Comparison of ENCODE assay signal across 15 mouse cellular contexts in the genomic region with DNA sequence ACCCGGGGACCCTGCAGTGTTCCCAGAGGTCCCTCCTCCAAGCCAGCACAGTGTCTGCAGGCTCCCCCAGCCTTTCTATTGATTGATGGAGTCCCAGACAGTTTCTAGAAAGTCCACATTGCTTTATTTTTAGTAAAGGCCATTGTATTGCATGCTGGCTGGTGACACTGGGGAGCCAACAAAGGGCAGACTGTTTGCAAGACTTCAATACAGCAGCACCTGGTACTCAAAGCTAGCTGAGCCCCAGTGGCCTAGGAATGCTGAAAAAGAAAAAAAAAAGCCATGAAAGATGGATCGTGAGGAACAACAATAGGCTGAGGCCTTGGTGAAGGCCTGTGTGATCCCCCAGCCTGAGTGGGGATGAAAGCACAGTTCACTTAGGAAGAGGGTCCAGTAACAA.
DNase-seq lines count a peak whose midpoint lies in the region; ATAC-seq lines count a peak whose summit lies in the region.
"Had no signal": no experiment of that assay in that cellular context is flagged by ENCODE, and none has a peak within 500 bp of the region (broad histone marks: within the 10 kb centered on the region; RNA-seq: fewer than 3 reads in every experiment).

No protein-coding gene starts in this region.

- intact Hi-C loops in heart, postnatal 14 days (cut with DNase I), result no loop called here

- 0 out of 2 replicates have a peak overlapping the region, but pooled peaks have one; percentile 12 for H3K27ac ChIP-seq in heart, embryonic 13.5 days (replicated peaks)
- no peak overlapping the region for H3K27ac ChIP-seq in midbrain, embryonic 14.5 days (replicated peaks; ENCODE audit: low read depth, low read length)
- H3K27ac ChIP-seq in midbrain, embryonic 13.5 days, result no peak overlapping the region
- H3K27ac ChIP-seq: liver, embryonic 14.5 days had no signal

- DNase-seq in heart, postnatal 14 days, result no peak
- DNase-seq in midbrain, embryonic 14.5 days, result peak; percentile 8
- DNase-seq in embryo, embryonic 11 days, result peak; percentile 30
- peak; percentile 59 for DNase-seq in mesoderm, embryonic 11.5 days (ENCODE audit: low read depth, low spot score)
- DNase-seq in urinary bladder, postnatal 4 days (ENCODE audit: low spot score in 2 of 2), result no peak
- DNase-seq: adrenal gland, adult 2 months; cerebellum, adult 8-10 months; gastrocnemius, postnatal 36 days; heart, postnatal 10 days; kidney, adult 11 months; right cerebral cortex, postnatal 25 days had no signal

- peaks cover 9% of the 10 kb centered on the region for H3K4me1 ChIP-seq in heart, embryonic 13.5 days
- H3K4me1 ChIP-seq in midbrain, embryonic 14.5 days (ENCODE audit: control insufficient read depth, insufficient read depth, low read length), result peaks cover 3% of the 10 kb centered on the region; the same call in 1 of the 2 replicates
- 0 out of 2 replicates have a peak, but pooled peaks cover 7% of the 10 kb centered on the region for H3K4me1 ChIP-seq in midbrain, embryonic 13.5 days (replicated peaks)

- H3K36me3 ChIP-seq in heart, embryonic 13.5 days, result no peaks in the 10 kb centered on the region
- no peaks in the 10 kb centered on the region for H3K36me3 ChIP-seq in midbrain, embryonic 14.5 days (ENCODE audit: control insufficient read depth, insufficient read depth, low read length)
- no peaks in the 10 kb centered on the region for H3K36me3 ChIP-seq in midbrain, embryonic 13.5 days

- H3K4me3 ChIP-seq in heart, embryonic 13.5 days, result no peak overlapping the region
- no peak overlapping the region for H3K4me3 ChIP-seq in midbrain, embryonic 14.5 days (replicated peaks; ENCODE audit: low read depth, low read length)
- no peak overlapping the region for H3K4me3 ChIP-seq in midbrain, embryonic 13.5 days (replicated peaks)

- H3K27me3 ChIP-seq in heart, embryonic 13.5 days (replicated peaks), result no peaks in the 10 kb centered on the region
- no peaks in the 10 kb centered on the region for H3K27me3 ChIP-seq in midbrain, embryonic 14.5 days (ENCODE audit: control insufficient read depth, insufficient read depth, low read length)
- no peaks in the 10 kb centered on the region for H3K27me3 ChIP-seq in midbrain, embryonic 13.5 days

- H3K4me2 ChIP-seq in heart, embryonic 13.5 days, result no peak overlapping the region
- no peak overlapping the region for H3K4me2 ChIP-seq in midbrain, embryonic 14.5 days (ENCODE audit: low read length)
- H3K4me2 ChIP-seq in midbrain, embryonic 13.5 days (replicated peaks), result no peak overlapping the region

- H3K9ac ChIP-seq in heart, embryonic 13.5 days, result 0 out of 2 replicates have a peak overlapping the region, but pooled peaks have one; percentile 37
- H3K9ac ChIP-seq in midbrain, embryonic 14.5 days (replicated peaks; ENCODE audit: low read length), result no peak overlapping the region
- no peak overlapping the region for H3K9ac ChIP-seq in midbrain, embryonic 13.5 days (replicated peaks)
- H3K9ac ChIP-seq: liver, embryonic 14.5 days had no signal

- no peaks in the 10 kb centered on the region for H3K9me3 ChIP-seq in heart, embryonic 13.5 days
- no peaks in the 10 kb centered on the region for H3K9me3 ChIP-seq in midbrain, embryonic 14.5 days (ENCODE audit: control insufficient read depth, low read length)
- no peaks in the 10 kb centered on the region for H3K9me3 ChIP-seq in midbrain, embryonic 13.5 days

- 50% methylated on average over 2 of the region's 2 CpGs for WGBS in heart, embryonic 13.5 days
- 23% methylated on average over 2 of the region's 2 CpGs for WGBS in midbrain, embryonic 14.5 days
- WGBS in midbrain, embryonic 13.5 days, result 24% methylated on average over 2 of the region's 2 CpGs

- ATAC-seq in heart, embryonic 13.5 days (ENCODE audit: extremely low read depth, insufficient number of reproducible peaks, low FRiP score, low TSS enrichment), result no peak
- no peak for ATAC-seq in midbrain, embryonic 14.5 days (ENCODE audit: low FRiP score, low TSS enrichment)
- no peak for ATAC-seq in midbrain, embryonic 13.5 days
- ATAC-seq: lung, postnatal 0 days had no signal

Comparison
In these comparisons a context has a peak if more than half of its experiments do, and no peak if none do; other contexts are left out.
1. DNase-seq: peak in midbrain, embryonic 14.5 days (single experiment), embryo, embryonic 11 days (single experiment) and mesoderm, embryonic 11.5 days (single experiment); none in heart, postnatal 14 days (0 of 2) and urinary bladder, postnatal 4 days (0 of 2).